Mouse (Mus musculus): Measurements from ENCODE around the gene Gale. TPM values are rescaled to one million over a fixed set of nuclear protein-coding genes. Genes with fewer than 3 reads are reported as not detected.

The Gale gene
- 34.7 and 44.1 TPM in 2 replicates for polyA plus RNA-seq (2015; fragmentation: Nextera tagmentation; extraction: Ambion mirVana)

GRCm38 (mm10) chr4:135963457-135964193 is at the start of gene Gale:
TSS of gene Gale (plus strand) at chr4:135963727.
- Histone ChIP-seq H3K27me3 (replicated peaks; ENCODE audit: control insufficient read depth, insufficient read depth, low read length) (no peaks in the 10 kb centered on the region), H3K9ac (replicated peaks; ENCODE audit: low read depth, low read length) (peak within 1 kb of the TSS; percentile 87), H3K9me3 (ENCODE audit: control insufficient read depth, low read length) (no peaks in the 10 kb centered on the region), H3K36me3 (ENCODE audit: control insufficient read depth, insufficient read depth) (peaks cover 18% of the 10 kb centered on the region), H3K4me2 (ENCODE audit: low read length) (peak within 1 kb of the TSS; percentile 96), H3K4me1 (replicated peaks; ENCODE audit: control insufficient read depth, insufficient read depth, low read length) (peaks cover 16% of the 10 kb centered on the region), H3K27ac (ENCODE audit: low read length) (peak within 1 kb of the TSS; percentile 69), H3K4me3 (replicated peaks; ENCODE audit: low read length) (peak within 1 kb of the TSS; percentile 88)
- peak; percentile 96 for ATAC-seq
- WGBS: under 1% methylated on average over 56 of the region's 56 CpGs

GRCm38 (mm10) chr4:135918635-135919279 is 44.8 kb upstream of the Gale start:
- Histone ChIP-seq H3K27ac (ENCODE audit: low read length) (no peak overlapping the region), H3K4me1 (replicated peaks; ENCODE audit: control insufficient read depth, insufficient read depth, low read length) (peaks cover 8% of the 10 kb centered on the region), H3K9ac (replicated peaks; ENCODE audit: low read depth, low read length) (no peak overlapping the region), H3K9me3 (ENCODE audit: control insufficient read depth, low read length) (no peaks in the 10 kb centered on the region), H3K36me3 (ENCODE audit: control insufficient read depth, insufficient read depth) (no peaks in the 10 kb centered on the region; the same call in 1 of the 2 replicates), H3K4me3 (replicated peaks; ENCODE audit: low read length) (no peak overlapping the region), H3K4me2 (ENCODE audit: low read length) (no peak overlapping the region), H3K27me3 (replicated peaks; ENCODE audit: control insufficient read depth, insufficient read depth, low read length) (no peaks in the 10 kb centered on the region)
- ATAC-seq: no peak
- WGBS: 92% methylated on average over 13 of the region's 13 CpGs

GRCm38 (mm10) chr4:135919280-135919639 is 44.3 kb upstream of the Gale start:
- no peak overlapping the region for H3K4me3 ChIP-seq (replicated peaks; ENCODE audit: low read length)
- WGBS: 94% methylated on average over 3 of the region's 3 CpGs
- H3K36me3 ChIP-seq (ENCODE audit: control insufficient read depth, insufficient read depth): no peaks in the 10 kb centered on the region; the same call in 1 of the 2 replicates
- H3K27ac ChIP-seq (ENCODE audit: low read length): no peak overlapping the region
- H3K4me2 ChIP-seq (ENCODE audit: low read length): no peak overlapping the region
- no peaks in the 10 kb centered on the region for H3K9me3 ChIP-seq (ENCODE audit: control insufficient read depth, low read length)
- no peak overlapping the region for H3K9ac ChIP-seq (replicated peaks; ENCODE audit: low read depth, low read length)
- H3K4me1 ChIP-seq (replicated peaks; ENCODE audit: control insufficient read depth, insufficient read depth, low read length): peaks cover 8% of the 10 kb centered on the region
- H3K27me3 ChIP-seq (replicated peaks; ENCODE audit: control insufficient read depth, insufficient read depth, low read length): no peaks in the 10 kb centered on the region
- no peak for ATAC-seq

DNA sequence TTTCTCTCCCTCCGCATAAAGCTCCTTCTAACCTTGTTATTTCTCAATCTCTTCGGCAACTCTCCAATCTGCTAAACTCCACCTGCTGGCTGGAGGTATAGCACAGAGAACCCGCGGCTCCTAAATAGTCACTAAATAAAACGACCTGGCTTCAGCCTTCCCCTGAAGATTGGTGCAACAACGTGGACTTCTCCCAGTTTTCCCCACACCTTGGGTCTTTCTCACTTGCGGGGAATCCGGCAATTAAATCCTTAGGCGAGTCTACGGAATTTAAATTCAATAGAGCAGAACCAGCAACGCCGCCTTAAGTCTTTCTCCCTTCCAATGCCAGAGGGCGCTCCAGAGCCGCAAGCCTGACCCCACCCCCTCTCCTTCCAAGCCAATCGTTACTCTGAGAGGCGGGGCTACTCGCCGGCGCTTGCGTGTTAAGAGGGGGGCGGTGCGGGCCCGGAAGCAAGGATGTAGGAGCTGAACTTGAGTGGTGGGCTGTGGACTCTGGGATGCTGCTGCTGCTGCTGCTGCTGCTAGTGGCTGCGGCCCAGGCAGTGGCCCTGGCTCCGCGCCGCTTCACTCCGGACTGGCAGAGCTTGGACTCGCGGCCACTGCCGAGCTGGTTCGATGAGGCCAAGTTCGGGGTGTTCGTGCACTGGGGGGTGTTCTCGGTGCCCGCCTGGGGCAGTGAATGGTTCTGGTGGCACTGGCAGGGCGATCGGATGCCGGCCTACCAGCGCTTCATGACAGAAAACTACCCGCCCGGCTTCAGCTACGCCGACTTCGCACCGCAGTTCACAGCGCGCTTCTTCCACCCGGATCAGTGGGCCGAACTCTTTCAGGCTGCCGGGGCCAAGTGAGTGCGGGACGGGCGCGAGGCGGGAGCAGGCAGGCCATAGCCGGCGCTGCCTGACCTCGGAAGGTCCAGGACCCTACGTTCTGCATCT is 43.0 kb upstream of the Gale start, which contains the start of gene Fuca1:
Fuca1 (plus strand) TSS at position 432 of the 938 bp plus-strand sequence.
- ATAC-seq: peak; percentile 98
- 2% methylated on average over 60 of the region's 60 CpGs for WGBS
- no peaks in the 10 kb centered on the region for H3K27me3 ChIP-seq (replicated peaks; ENCODE audit: control insufficient read depth, insufficient read depth, low read length)

GRCm38 (mm10) chr4:135921257-135922120 is 42.0 kb upstream of the Gale start:
- WGBS: 7% methylated on average over 26 of the region's 26 CpGs
- peaks cover 11% of the 10 kb centered on the region for H3K4me1 ChIP-seq (replicated peaks; ENCODE audit: control insufficient read depth, insufficient read depth, low read length)
- H3K4me3 ChIP-seq (replicated peaks; ENCODE audit: low read length): peak overlapping the region; percentile 76
- peak overlapping the region; percentile 89 for H3K4me2 ChIP-seq (ENCODE audit: low read length)
- ATAC-seq: no peak
- H3K27ac ChIP-seq (ENCODE audit: low read length): no peak overlapping the region
- H3K27me3 ChIP-seq (replicated peaks; ENCODE audit: control insufficient read depth, insufficient read depth, low read length): no peaks in the 10 kb centered on the region
- peak overlapping the region; percentile 73 for H3K9ac ChIP-seq (replicated peaks; ENCODE audit: low read depth, low read length)
- no peaks in the 10 kb centered on the region for H3K9me3 ChIP-seq (ENCODE audit: control insufficient read depth, low read length)
- H3K36me3 ChIP-seq (ENCODE audit: control insufficient read depth, insufficient read depth): no peaks in the 10 kb centered on the region; the same call in 1 of the 2 replicates

More for the DNA sequence above, 43.0 kb upstream of the Gale start, which contains the start of gene Fuca1:
- peak within 1 kb of the TSS; percentile 73 for H3K9ac ChIP-seq (replicated peaks; ENCODE audit: low read depth, low read length)
- no peaks in the 10 kb centered on the region; the same call in 1 of the 2 replicates for H3K36me3 ChIP-seq (ENCODE audit: control insufficient read depth, insufficient read depth)
- H3K4me1 ChIP-seq (replicated peaks; ENCODE audit: control insufficient read depth, insufficient read depth, low read length): peaks cover 11% of the 10 kb centered on the region
- peak within 1 kb of the TSS; percentile 76 for H3K4me3 ChIP-seq (replicated peaks; ENCODE audit: low read length)
- peak within 1 kb of the TSS; percentile 89 for H3K4me2 ChIP-seq (ENCODE audit: low read length)
- H3K9me3 ChIP-seq (ENCODE audit: control insufficient read depth, low read length): no peaks in the 10 kb centered on the region
- H3K27ac ChIP-seq (ENCODE audit: low read length): peak within 1 kb of the TSS; percentile 80

- Histone ChIP-seq H3K36me3 (ENCODE audit: control insufficient read depth, insufficient read depth) (no peaks in the 10 kb centered on the region; the same call in 1 of the 2 replicates), H3K4me3 (replicated peaks; ENCODE audit: low read length) (no peak overlapping the region), H3K9me3 (ENCODE audit: control insufficient read depth, low read length) (no peaks in the 10 kb centered on the region), H3K27me3 (replicated peaks; ENCODE audit: control insufficient read depth, insufficient read depth, low read length) (no peaks in the 10 kb centered on the region), H3K4me1 (replicated peaks; ENCODE audit: control insufficient read depth, insufficient read depth, low read length) (peaks cover 11% of the 10 kb centered on the region), H3K4me2 (ENCODE audit: low read length) (peak overlapping the region; percentile 89), H3K27ac (ENCODE audit: low read length) (no peak overlapping the region), H3K9ac (replicated peaks; ENCODE audit: low read depth, low read length) (no peak overlapping the region)
- no peak for ATAC-seq
- 94% methylated on average over 1 of the region's 1 CpGs for WGBS
Observed at GRCm38 (mm10) chr4:135922190-135922589, 41.3 kb upstream of the Gale start.

- H3K4me3 ChIP-seq (replicated peaks; ENCODE audit: low read length): no peak overlapping the region
- no peaks in the 10 kb centered on the region for H3K9me3 ChIP-seq (ENCODE audit: control insufficient read depth, low read length)
- H3K9ac ChIP-seq (replicated peaks; ENCODE audit: low read depth, low read length): no peak overlapping the region
- no peaks in the 10 kb centered on the region for H3K27me3 ChIP-seq (replicated peaks; ENCODE audit: control insufficient read depth, insufficient read depth, low read length)
- no peak overlapping the region for H3K4me2 ChIP-seq (ENCODE audit: low read length)
- ATAC-seq: no peak
- H3K27ac ChIP-seq (ENCODE audit: low read length): no peak overlapping the region
- peaks cover 11% of the 10 kb centered on the region for H3K4me1 ChIP-seq (replicated peaks; ENCODE audit: control insufficient read depth, insufficient read depth, low read length)
- 87% methylated on average over 2 of the region's 2 CpGs for WGBS
- no peaks in the 10 kb centered on the region; the same call in 1 of the 2 replicates for H3K36me3 ChIP-seq (ENCODE audit: control insufficient read depth, insufficient read depth)
Observed at GRCm38 (mm10) chr4:135924418-135924817, 39.1 kb upstream of the Gale start.

DNA sequence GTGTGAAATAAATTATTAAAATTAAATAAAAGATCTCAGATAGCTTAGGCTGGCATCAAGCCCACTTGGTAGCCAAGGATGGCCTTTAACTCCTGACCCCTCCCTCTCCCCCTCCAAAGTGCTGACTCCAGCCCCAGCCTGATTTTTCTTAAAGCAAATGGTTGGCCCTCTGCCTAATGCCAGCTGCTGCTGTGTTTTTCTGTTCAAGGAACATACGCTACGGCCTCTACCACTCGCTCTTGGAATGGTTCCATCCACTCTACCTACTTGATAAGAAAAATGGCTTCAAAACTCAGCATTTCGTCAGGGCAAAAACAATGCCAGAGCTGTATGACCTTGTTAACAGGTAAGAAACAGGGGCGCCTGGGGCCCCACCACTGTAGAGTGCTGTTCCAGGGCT is 38.2 kb upstream of the Gale start:
- WGBS: 69% methylated on average over 5 of the region's 5 CpGs

More for the DNA sequence above, 38.2 kb upstream of the Gale start:
- Histone ChIP-seq H3K9me3 (ENCODE audit: control insufficient read depth, low read length) (no peaks in the 10 kb centered on the region), H3K4me1 (replicated peaks; ENCODE audit: control insufficient read depth, insufficient read depth, low read length) (peaks cover 11% of the 10 kb centered on the region), H3K4me2 (ENCODE audit: low read length) (no peak overlapping the region), H3K27me3 (replicated peaks; ENCODE audit: control insufficient read depth, insufficient read depth, low read length) (no peaks in the 10 kb centered on the region), H3K4me3 (replicated peaks; ENCODE audit: low read length) (no peak overlapping the region), H3K36me3 (ENCODE audit: control insufficient read depth, insufficient read depth) (no peaks in the 10 kb centered on the region; the same call in 1 of the 2 replicates), H3K27ac (ENCODE audit: low read length) (no peak overlapping the region), H3K9ac (replicated peaks; ENCODE audit: low read depth, low read length) (no peak overlapping the region)
- no peak for ATAC-seq
